Mouse (Mus musculus) liver, embryonic 11.5 days (tissue): ENCODE measurements around the gene Gm43064. TPM values are rescaled to one million over a fixed set of nuclear protein-coding genes. Genes with fewer than 3 reads are reported as not detected.

Source experiments
- ATAC-seq: fragments of 200-750 bp; cut with Nextera tagmentation; replicated peaks from 2 replicates; pipeline ENCODE4 v1.8.0; 2017; ENCODE audit warnings: moderate number of reproducible peaks, mild to moderate bottlenecking, moderate TSS enrichment, moderate library complexity; ENCODE audit not compliant: low FRiP score
- DNase-seq: peaks from one replicate; pipeline ENCODE4 v3.0.0-alpha.2; 2017; ENCODE audit warnings: low spot score
- H3K27ac ChIP-seq: fragments of 300-500 bp; sonication (generic); 2 replicates; pipeline ENCODE4 v1.5.1; 2014; ENCODE audit warnings: mild to moderate bottlenecking, low read depth, low read length, control low read depth
- H3K27me3 ChIP-seq: fragments of 300-500 bp; sonication (generic); replicated peaks from 2 replicates; pipeline ENCODE4 v1.6.1; 2014; ENCODE audit warnings: low read length, mixed read lengths; ENCODE audit not compliant: control insufficient read depth, insufficient read depth
- H3K36me3 ChIP-seq: fragments of 300-500 bp; sonication (generic); 2 replicates; pipeline ENCODE4 v1.6.1; 2014; ENCODE audit warnings: mild to moderate bottlenecking, low read length, moderate library complexity, mixed read lengths; ENCODE audit not compliant: control insufficient read depth, insufficient read depth
- H3K4me1 ChIP-seq: fragments of 300-500 bp; sonication (generic); replicated peaks from 2 replicates; pipeline ENCODE4 v1.6.1; 2014; ENCODE audit warnings: low read length, mixed read lengths; ENCODE audit not compliant: control insufficient read depth, insufficient read depth
- H3K4me2 ChIP-seq: fragments of 300-500 bp; sonication (generic); 2 replicates; pipeline ENCODE4 v1.6.1; 2014; ENCODE audit warnings: mild to moderate bottlenecking, control low read depth, moderate library complexity
- H3K4me3 ChIP-seq: fragments of 300-500 bp; sonication (generic); 2 replicates; pipeline ENCODE4 v1.5.1; 2014; ENCODE audit warnings: low read depth, low read length, control low read depth
- H3K9ac ChIP-seq: fragments of 300-500 bp; sonication (generic); 2 replicates; pipeline ENCODE4 v1.6.1; 2014; ENCODE audit warnings: low read depth, low read length, control low read depth
- H3K9me3 ChIP-seq: fragments of 300-500 bp; sonication (generic); 2 replicates; pipeline ENCODE4 v1.6.1; 2016; ENCODE audit warnings: low read length, inconsistent platforms, mixed read lengths; ENCODE audit not compliant: control insufficient read depth
- WGBS: fragments of 180-500 bp; shearing (Covaris S2); extraction: QIAGEN DNeasy Blood & Tissue Kit; methylation state at CpG from one replicate; pipeline ENCODE4 v1.1.7; 2014; 5-methylcytosine and 5-hydroxymethylcytosine counted together
- polyA plus RNA-seq: library from polyadenylated mRNA; unstranded; fragments of >200 nt; fragmentation: Nextera tagmentation; extraction: Ambion mirVana; gene quantifications from 2 replicates; pipeline ENCODE4 v1.2.1, GENCODE M21; 2014

Gene Gm43064
- 0.75 TPM in 1 of 2 replicates, not detected in the other for polyA plus RNA-seq

GRCm38 (mm10) chr3:103808891-103809798 lies at the start of gene Gm43064, which contains the start of the genes Dclre1b and Ap4b1:
Gene Gm43064, plus strand, starts transcription at chr3:103809573.
Gene Dclre1b, minus strand, starts transcription at chr3:103809444.
Gene Ap4b1, plus strand, starts transcription at chr3:103809520.
- H3K4me1 ChIP-seq: peaks cover 18% of the 10 kb centered on the region
- DNase-seq: peak; percentile 93
- ATAC-seq: peak; percentile 89
- peak within 1 kb of the TSS; percentile 85 for H3K9ac ChIP-seq
- peak within 1 kb of the TSS; percentile 63 for H3K4me2 ChIP-seq
- peaks cover 9% of the 10 kb centered on the region; the same call in 1 of the 2 replicates for H3K36me3 ChIP-seq
- no peaks in the 10 kb centered on the region for H3K27me3 ChIP-seq
- H3K4me3 ChIP-seq: peak within 1 kb of the TSS; percentile 80
- WGBS: under 1% methylated on average over 64 of the region's 70 CpGs
- H3K27ac ChIP-seq: peak within 1 kb of the TSS; percentile 87
- no peaks in the 10 kb centered on the region for H3K9me3 ChIP-seq

- DNase-seq: no peak
- H3K27me3 ChIP-seq: no peaks in the 10 kb centered on the region
- WGBS: 82% methylated on average over 3 of the region's 3 CpGs
- H3K36me3 ChIP-seq: peaks cover 23% of the 10 kb centered on the region
- H3K27ac ChIP-seq: no peak overlapping the region
- no peak for ATAC-seq
- no peak overlapping the region for H3K4me2 ChIP-seq
- no peaks in the 10 kb centered on the region for H3K9me3 ChIP-seq
- H3K4me1 ChIP-seq: no peaks in the 10 kb centered on the region
- H3K4me3 ChIP-seq: no peak overlapping the region
- H3K9ac ChIP-seq: no peak overlapping the region
Measured at GRCm38 (mm10) chr3:103766789-103767188, 42.6 kb upstream of the Gm43064 start.

DNA sequence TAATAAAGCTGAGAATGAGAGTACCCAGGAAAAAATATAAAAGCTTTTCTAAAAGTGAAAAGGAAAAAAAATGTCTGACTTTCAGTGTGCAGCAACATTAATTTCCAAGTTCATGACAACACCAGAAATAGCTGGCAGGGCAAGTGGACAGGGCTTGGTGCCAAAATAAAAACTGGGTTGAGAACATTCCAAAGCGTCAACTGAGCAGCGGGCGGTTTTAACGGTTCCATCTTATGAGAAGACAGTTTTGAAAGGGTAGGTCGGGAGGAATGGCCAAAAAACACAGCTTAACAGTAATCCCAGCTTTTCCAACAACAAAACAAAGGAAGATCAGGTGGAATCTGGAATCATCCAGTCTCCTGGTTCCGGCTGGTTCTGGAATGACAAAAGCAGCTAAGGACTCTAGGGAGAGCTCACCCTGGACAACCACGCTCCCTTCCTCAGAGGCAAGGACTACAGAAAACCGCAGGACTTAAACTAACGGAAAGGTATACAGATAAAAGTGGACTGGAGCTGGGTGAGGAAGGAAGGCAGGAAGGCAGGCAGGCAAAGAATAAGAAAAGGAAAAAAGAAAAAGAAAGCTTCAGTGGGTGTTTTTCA lies 37.7 kb upstream of the Gm43064 start:
- Histone ChIP-seq H3K4me2 (no peak overlapping the region), H3K27ac (no peak overlapping the region), H3K36me3 (peaks cover 12% of the 10 kb centered on the region), H3K9me3 (no peaks in the 10 kb centered on the region), H3K4me1 (no peaks in the 10 kb centered on the region), H3K27me3 (no peaks in the 10 kb centered on the region), H3K4me3 (no peak overlapping the region), H3K9ac (no peak overlapping the region)
- DNase-seq (no peak), ATAC-seq (no peak)
- 84% methylated on average over 9 of the region's 9 CpGs for WGBS

- Histone ChIP-seq H3K4me1 (no peaks in the 10 kb centered on the region), H3K27ac (no peak overlapping the region), H3K27me3 (no peaks in the 10 kb centered on the region), H3K4me2 (no peak overlapping the region), H3K9ac (no peak overlapping the region), H3K4me3 (no peak overlapping the region), H3K36me3 (peaks cover 21% of the 10 kb centered on the region), H3K9me3 (no peaks in the 10 kb centered on the region)
- no peak for DNase-seq
- ATAC-seq: no peak
- WGBS: 80% methylated on average over 4 of the region's 4 CpGs
Measured at GRCm38 (mm10) chr3:103772846-103773245, 36.5 kb upstream of the Gm43064 start.

- H3K9me3 ChIP-seq: no peaks in the 10 kb centered on the region
- no peak overlapping the region for H3K4me3 ChIP-seq
- H3K9ac ChIP-seq: no peak overlapping the region
- H3K27ac ChIP-seq: no peak overlapping the region
- DNase-seq (no peak), ATAC-seq (no peak)
- no peaks in the 10 kb centered on the region for H3K4me1 ChIP-seq
- 85% methylated on average over 3 of the region's 3 CpGs for WGBS
- no peaks in the 10 kb centered on the region for H3K27me3 ChIP-seq
- H3K36me3 ChIP-seq: peaks cover 22% of the 10 kb centered on the region
- H3K4me2 ChIP-seq: no peak overlapping the region
Measured at GRCm38 (mm10) chr3:103773508-103773907, 35.9 kb upstream of the Gm43064 start.

- Histone ChIP-seq H3K9ac (no peak overlapping the region), H3K9me3 (no peaks in the 10 kb centered on the region), H3K4me1 (no peaks in the 10 kb centered on the region), H3K4me2 (no peak overlapping the region), H3K27ac (no peak overlapping the region), H3K4me3 (no peak overlapping the region), H3K36me3 (peaks cover 20% of the 10 kb centered on the region), H3K27me3 (no peaks in the 10 kb centered on the region)
- DNase-seq (no peak), ATAC-seq (no peak)
- 88% methylated on average over 15 of the region's 15 CpGs for WGBS
Measured at GRCm38 (mm10) chr3:103774009-103774408, 35.4 kb upstream of the Gm43064 start.

DNA sequence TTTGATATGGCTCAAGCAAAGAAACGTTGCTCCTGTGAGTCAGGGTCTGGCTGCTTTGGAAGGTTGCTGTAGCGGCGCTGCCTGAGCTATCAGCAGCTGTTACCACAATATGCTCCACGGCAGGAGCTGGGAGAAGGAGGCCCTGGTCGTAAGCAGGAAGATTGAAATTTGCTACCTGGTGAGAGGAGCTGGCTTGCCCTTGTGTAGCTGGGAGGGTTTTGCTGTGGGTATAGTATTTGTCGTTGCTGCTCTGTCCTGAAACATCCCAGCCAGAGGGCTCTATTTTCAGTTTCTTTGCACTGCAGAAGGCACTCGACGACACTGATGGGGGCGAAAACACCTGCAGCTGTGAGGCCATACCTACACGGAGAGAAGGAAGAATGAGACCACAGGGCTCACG lies 31.4 kb upstream of the Gm43064 start:
- no peak overlapping the region for H3K27ac ChIP-seq
- H3K9ac ChIP-seq: no peak overlapping the region
- H3K36me3 ChIP-seq: peaks cover 13% of the 10 kb centered on the region
- H3K27me3 ChIP-seq: no peaks in the 10 kb centered on the region
- ATAC-seq (no peak), DNase-seq (no peak)
- no peak overlapping the region for H3K4me2 ChIP-seq
- no peak overlapping the region for H3K4me3 ChIP-seq
- 86% methylated on average over 11 of the region's 11 CpGs for WGBS
- no peaks in the 10 kb centered on the region for H3K9me3 ChIP-seq
- peaks cover 6% of the 10 kb centered on the region for H3K4me1 ChIP-seq

DNA sequence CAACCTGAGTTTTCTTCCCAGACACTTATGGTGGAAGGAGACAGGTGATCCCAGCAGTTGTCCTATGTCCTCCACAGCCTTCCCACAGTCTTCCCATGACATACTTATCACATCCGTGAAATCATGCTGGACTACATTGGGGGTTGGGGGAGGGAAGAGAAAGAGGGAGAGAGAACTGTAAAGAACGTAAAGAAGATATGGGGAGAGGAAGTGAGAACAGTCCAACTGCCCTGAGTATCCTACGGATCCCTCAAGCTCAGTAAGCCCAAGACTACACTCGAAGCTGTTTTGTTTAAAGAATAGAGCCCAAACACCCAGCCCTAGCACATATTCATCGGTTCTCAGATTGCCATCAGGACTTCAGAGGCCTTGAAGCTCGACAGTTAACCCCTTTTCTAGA lies 30.7 kb upstream of the Gm43064 start:
- no peak for DNase-seq
- Histone ChIP-seq H3K9me3 (no peaks in the 10 kb centered on the region), H3K27me3 (no peaks in the 10 kb centered on the region), H3K36me3 (peaks cover 13% of the 10 kb centered on the region), H3K4me2 (no peak overlapping the region), H3K4me1 (peaks cover 11% of the 10 kb centered on the region), H3K9ac (no peak overlapping the region), H3K27ac (no peak overlapping the region), H3K4me3 (no peak overlapping the region)
- 71% methylated on average over 6 of the region's 6 CpGs for WGBS
- no peak for ATAC-seq
